Mouse (Mus musculus) G1E (cell line): ENCODE measurements around the gene Rasgef1a. TPM values are rescaled to one million over a fixed set of nuclear protein-coding genes. Genes with fewer than 3 reads are reported as not detected.

Experiments
- ATAC-seq: 2 replicates; pipeline ENCODE4 v1.8.0; 2016; ENCODE audit warnings: mild to moderate bottlenecking; ENCODE audit not compliant: insufficient number of reproducible peaks, poor library complexity, low FRiP score, severe bottlenecking; ENCODE audit errors: extremely low read depth
- DNase-seq: peaks from one replicate; pipeline ENCODE4 v3.0.0; 2012; ENCODE audit warnings: low spot score
- H3K27me3 ChIP-seq: 2 replicates; pipeline ENCODE4 v1.6.1; 2012; ENCODE audit warnings: mild to moderate bottlenecking, low read length, inconsistent platforms; ENCODE audit not compliant: insufficient read depth
- H3K36me3 ChIP-seq: replicated peaks from 2 replicates; pipeline ENCODE3; 2012; ENCODE audit warnings: mild to moderate bottlenecking, inconsistent platforms
- H3K4me1 ChIP-seq: 2 replicates; pipeline ENCODE4 v1.6.1; 2012; ENCODE audit warnings: low read depth, low read length, inconsistent platforms, mixed read lengths; ENCODE audit not compliant: insufficient read depth
- H3K4me3 ChIP-seq: 2 replicates; pipeline ENCODE4 v1.5.1; 2012; ENCODE audit warnings: low read depth, mild to moderate bottlenecking, inconsistent platforms, low read length, moderate library complexity, mixed read lengths
- H3K9me3 ChIP-seq: replicated peaks from 2 replicates; pipeline ENCODE4 v1.6.1; 2012; ENCODE audit warnings: inconsistent platforms
- CTCF ChIP-seq: IDR thresholded peaks from 2 replicates; pipeline ENCODE4 v1.5.1; 2012; ENCODE audit warnings: low read depth, low read length, inconsistent platforms, mixed read lengths
- GATA1 ChIP-seq: IDR thresholded peaks from 2 replicates; pipeline ENCODE4 v1.6.1; 2012; ENCODE audit warnings: borderline replicate concordance, low read length, inconsistent platforms, mixed read lengths
- GATA2 ChIP-seq: IDR thresholded peaks from 2 replicates; pipeline ENCODE4 v1.6.1; 2012; ENCODE audit warnings: low read depth, low read length, inconsistent platforms, borderline replicate concordance
- POLR2AphosphoS5 ChIP-seq: IDR thresholded peaks from 2 replicates; pipeline ENCODE4 v1.6.1; 2012; ENCODE audit warnings: low read depth, low read length, inconsistent platforms; ENCODE audit not compliant: insufficient replicate concordance
- TAL1 ChIP-seq: conservative IDR thresholded peaks from 2 replicates; pipeline ENCODE4 v1.6.1; 2012; ENCODE audit warnings: low read depth, low read length, inconsistent platforms, mixed read lengths
- polyA plus RNA-seq: library from polyadenylated mRNA; stranded (reverse); fragments of >175 nt; gene quantifications from 2 replicates; pipeline ENCODE4 v1.2.3, GENCODE M21; 2012
- total RNA-seq, 2 experiments: library from RNA; stranded (forward) in 1 of 2; stranded (reverse) in 1 of 2; fragments of 200-1000 nt in 1 of 2; fragments of >200 nt in 1 of 2; fragmentation: Nextera tagmentation in 1 of 2; gene quantifications; 2 replicates each; pipeline ENCODE4 v1.2.3; 2014 to 2017

Rasgef1a gene
- total and polyA plus RNA-seq, 3 experiments, result 0.05 TPM; not detected in 2

DNA sequence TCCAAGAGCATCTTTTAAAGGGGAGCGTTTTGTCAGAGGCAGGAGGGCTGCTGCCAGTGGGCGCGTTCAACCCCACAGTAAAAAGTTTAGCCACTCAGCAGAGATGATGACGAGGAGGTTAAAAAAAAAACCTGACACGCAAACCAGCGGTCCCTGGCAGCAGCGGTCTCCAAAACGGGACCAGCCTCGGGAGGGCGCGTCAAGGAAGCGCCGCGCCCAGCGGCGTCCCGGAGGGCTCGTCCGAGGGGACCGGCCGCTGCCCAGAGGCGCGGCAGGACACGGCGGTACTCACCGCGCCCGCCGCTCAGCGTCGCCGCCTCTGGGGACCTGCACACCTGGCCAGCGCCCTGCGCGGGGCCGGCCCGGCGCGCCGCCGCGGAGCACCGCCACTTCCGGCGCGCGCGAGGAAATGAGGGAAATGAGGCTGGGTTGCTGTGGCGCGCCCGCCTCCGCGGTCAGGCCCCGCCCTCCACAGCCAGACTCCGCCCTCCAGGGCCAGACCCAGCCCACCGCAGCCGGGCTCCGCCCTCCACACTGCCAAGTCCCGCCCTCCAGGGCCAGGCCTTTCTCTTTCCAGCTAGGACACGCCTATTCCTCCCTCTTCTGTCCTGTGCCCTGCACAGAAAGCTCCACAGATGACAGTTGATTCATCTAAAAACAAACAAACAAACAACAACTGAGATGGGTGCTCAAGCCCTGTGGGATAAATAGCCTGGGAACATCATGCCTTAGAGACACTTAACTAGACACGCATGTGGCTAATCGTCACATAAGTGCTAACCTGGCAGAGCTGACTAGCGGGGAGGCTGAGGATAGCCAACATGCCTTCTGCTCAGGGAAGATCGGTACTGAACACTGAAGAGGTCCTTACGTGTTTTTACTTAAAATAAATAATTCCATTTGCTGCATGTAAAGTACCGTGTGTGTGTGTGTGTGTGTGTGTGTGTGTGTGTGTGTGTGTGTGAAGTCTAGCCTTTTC is 127.8 kb downstream of the Rasgef1a start, which contains the start of gene Csgalnact2:
Csgalnact2 (minus strand) TSS at position 410 of the 979 bp plus-strand sequence.
- no peak for TF ChIP-seq TAL1
- TF ChIP-seq CTCF, result no peak
- no peak for TF ChIP-seq POLR2AphosphoS5
- no peak for TF ChIP-seq GATA1
- TF ChIP-seq GATA2, result no peak
- Histone ChIP-seq H3K27me3 (peaks cover 18% of the 10 kb centered on the region), H3K4me1 (peaks cover 40% of the 10 kb centered on the region), H3K4me3 (peak within 1 kb of the TSS; percentile 88), H3K36me3 (peaks cover 4% of the 10 kb centered on the region), H3K9me3 (no peaks in the 10 kb centered on the region)
- ATAC-seq (peak; percentile 97), DNase-seq (peak; percentile 78)

GRCm38 (mm10) chr6:118140961-118141360 is 129.7 kb downstream of the Rasgef1a start:
- Histone ChIP-seq H3K36me3 (no peaks in the 10 kb centered on the region), H3K4me3 (no peak overlapping the region), H3K27me3 (peaks cover 18% of the 10 kb centered on the region), H3K4me1 (peaks cover 25% of the 10 kb centered on the region), H3K9me3 (no peaks in the 10 kb centered on the region)
- DNase-seq (no peak), ATAC-seq (no peak)
- TF ChIP-seq GATA1 (no peak), POLR2AphosphoS5 (no peak), TAL1 (no peak), CTCF (no peak), GATA2 (no peak)

Other genes with a start within 250 kb of the Rasgef1a start
- gene Zfp637, start 170.3 kb upstream of the Rasgef1a start, total RNA-seq (2014; fragmentation: Nextera tagmentation), result 46.6 and 60.7 TPM in 2 replicates
- gene Zfp637, start 170.3 kb upstream of the Rasgef1a start, total RNA-seq (2017), result 35.7 and 41.7 TPM in 2 replicates
- 14.0 and 19.4 TPM in 2 replicates for gene Zfp637, start 170.3 kb upstream of the Rasgef1a start, polyA plus RNA-seq
- 23.9 and 30.3 TPM in 2 replicates for gene Zfp239, start 149.3 kb upstream of the Rasgef1a start, total RNA-seq (2014; fragmentation: Nextera tagmentation)
- gene Zfp239, start 149.3 kb upstream of the Rasgef1a start, total RNA-seq (2017), result 17.8 and 19.9 TPM in 2 replicates
- 3.5 and 6.4 TPM in 2 replicates for gene Zfp239, start 149.3 kb upstream of the Rasgef1a start, polyA plus RNA-seq
- 483 and 552 TPM in 2 replicates for gene Hnrnpf, start 111.1 kb upstream of the Rasgef1a start, total RNA-seq (2014; fragmentation: Nextera tagmentation)
- gene Hnrnpf, start 111.1 kb upstream of the Rasgef1a start, total RNA-seq (2017), result 1,860 and 1,876 TPM in 2 replicates
- gene Hnrnpf, start 111.1 kb upstream of the Rasgef1a start, polyA plus RNA-seq, result 171 and 204 TPM in 2 replicates
- not detected in 2 replicates for gene Fxyd4, start 73.7 kb upstream of the Rasgef1a start, total RNA-seq (2014; fragmentation: Nextera tagmentation)
- gene Fxyd4, start 73.7 kb upstream of the Rasgef1a start, total RNA-seq (2017), result 0.46 TPM in 1 of 2 replicates, not detected in the other
- gene Fxyd4, start 73.7 kb upstream of the Rasgef1a start, polyA plus RNA-seq, result not detected in 2 replicates
- 35.4 and 37.6 TPM in 2 replicates for gene Csgalnact2, start 127.7 kb downstream of the Rasgef1a start, total RNA-seq (2014; fragmentation: Nextera tagmentation)
- gene Csgalnact2, start 127.7 kb downstream of the Rasgef1a start, total RNA-seq (2017), result 33.5 and 38.0 TPM in 2 replicates
- 4.5 and 5.2 TPM in 2 replicates for gene Csgalnact2, start 127.7 kb downstream of the Rasgef1a start, polyA plus RNA-seq
- not detected in 2 replicates for gene Ret, start 186.3 kb downstream of the Rasgef1a start, total RNA-seq (2014; fragmentation: Nextera tagmentation)
- gene Ret, start 186.3 kb downstream of the Rasgef1a start, total RNA-seq (2017), result 0.05 and 0.06 TPM in 2 replicates
- not detected in 2 replicates for gene Ret, start 186.3 kb downstream of the Rasgef1a start, polyA plus RNA-seq